Mouse (Mus musculus) CD4-positive helper T cell, adult 2 months (primary cell): ENCODE data around the gene Ror2.
"Not testable (repeated sequence)": the region's sequence is repeated elsewhere in the genome, so short reads cannot be mapped to it uniquely, and the experiment has no call there.

Experiments
- DNase-seq: peaks from one replicate; pipeline ENCODE4 v3.0.0-alpha.2; 2012; ENCODE audit warnings: low read depth, missing footprints, low spot score

The Ror2 gene

DNA sequence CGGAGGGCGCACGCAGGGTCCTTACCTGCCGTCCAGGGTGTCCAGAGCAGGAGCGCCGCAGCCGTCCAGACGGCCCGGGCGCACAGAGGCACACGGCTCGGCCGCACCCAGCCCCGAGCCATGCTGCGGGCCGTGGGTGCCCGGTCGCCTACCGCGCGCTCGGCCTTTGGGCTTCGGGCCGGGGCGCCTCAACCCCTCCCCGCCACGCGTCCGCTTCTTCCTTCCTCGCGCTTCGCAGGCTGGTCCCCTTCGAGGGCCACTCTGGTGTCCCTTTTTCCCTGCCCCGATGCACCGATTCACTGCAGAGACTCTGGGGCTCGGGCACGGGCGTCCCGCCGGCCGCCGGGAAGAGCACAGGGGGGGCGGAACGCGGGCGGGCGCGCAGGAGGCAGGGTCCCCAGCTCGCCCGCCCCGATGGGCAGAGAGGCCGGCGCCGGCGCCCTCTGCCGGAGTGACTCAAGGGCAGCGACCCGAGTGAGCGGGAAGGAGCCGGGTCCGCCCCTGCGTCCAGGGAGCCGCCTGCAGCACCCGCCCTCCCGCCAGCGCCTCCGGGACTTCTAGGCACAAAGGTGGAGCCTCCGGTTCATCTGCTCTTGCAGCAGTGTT lies at the start of gene Ror2:
Gene Ror2, minus strand, starts transcription at position 369 of the 606 bp plus-strand sequence.
- no peak for DNase-seq

GRCm38 (mm10) chr13:53333769-53334168 lies 47.8 kb upstream of the Ror2 start:
- DNase-seq: no peak

- no peak for DNase-seq
These were observed 44.3 kb upstream of the Ror2 start for GRCm38 (mm10) chr13:53330246-53330645.

DNA sequence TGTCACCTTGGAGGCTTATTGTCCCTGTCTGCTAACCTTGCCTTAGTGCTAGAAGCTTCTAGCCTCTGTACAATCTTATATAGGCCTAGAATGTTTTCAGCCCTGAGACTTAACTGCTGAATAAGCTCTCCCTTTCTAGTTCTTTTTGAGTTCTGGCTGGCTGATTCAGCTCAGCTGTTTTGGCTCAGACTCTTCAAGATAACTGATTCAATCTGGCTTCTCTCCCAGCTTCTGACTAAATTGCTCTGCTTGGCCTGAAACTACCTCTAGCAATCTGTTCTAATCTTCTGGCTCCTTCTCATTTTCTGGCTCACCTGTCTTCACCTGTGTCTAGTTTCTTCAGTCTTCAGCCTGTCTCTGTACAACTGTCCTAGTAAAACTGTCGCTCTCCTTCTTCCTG lies 39.6 kb upstream of the Ror2 start:
- no peak for DNase-seq

DNA sequence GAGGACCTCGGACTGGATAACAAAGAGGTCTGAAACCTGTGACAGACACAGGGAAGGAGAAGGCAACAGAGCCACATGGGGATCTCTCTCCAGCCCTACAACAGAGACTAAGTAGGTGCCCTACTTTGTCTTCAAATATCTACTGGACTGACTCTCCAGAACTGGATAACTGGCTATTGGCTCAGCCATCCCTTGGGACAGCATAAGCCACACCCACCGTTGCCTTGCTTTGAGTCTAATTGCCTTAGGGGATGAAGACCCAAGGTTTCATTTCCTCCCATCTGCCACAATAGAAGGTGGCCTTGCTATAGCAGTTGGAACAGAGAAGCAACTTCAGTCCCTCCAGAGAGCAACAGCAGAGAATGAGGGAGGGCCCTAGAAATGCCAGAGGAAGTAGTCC lies 37.7 kb upstream of the Ror2 start:
- no peak for DNase-seq

GRCm38 (mm10) chr13:53320899-53321298 lies 35.0 kb upstream of the Ror2 start:
- DNase-seq: no peak

GRCm38 (mm10) chr13:53316515-53317295 lies 30.8 kb upstream of the Ror2 start:
- DNase-seq: no peak

DNA sequence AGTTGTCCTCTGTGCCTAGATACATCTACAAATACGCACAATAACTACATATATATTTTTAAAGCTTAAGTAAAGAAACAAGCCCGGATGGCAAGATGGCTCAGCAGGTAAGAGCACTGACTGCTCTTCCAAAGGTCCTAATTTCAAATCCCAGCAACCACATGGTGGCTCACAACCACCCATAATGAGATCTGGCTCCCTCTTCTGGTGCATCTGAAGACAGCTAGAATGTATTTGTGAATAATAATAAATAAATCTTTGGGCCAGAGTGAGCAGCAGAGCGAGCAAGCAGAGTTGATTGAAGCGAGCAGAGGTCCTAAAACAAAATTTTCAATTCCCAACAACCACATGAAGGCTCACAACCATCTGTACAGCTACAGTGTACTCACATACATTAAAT lies 29.8 kb upstream of the Ror2 start:
- DNase-seq: not testable (repeated sequence)

DNA sequence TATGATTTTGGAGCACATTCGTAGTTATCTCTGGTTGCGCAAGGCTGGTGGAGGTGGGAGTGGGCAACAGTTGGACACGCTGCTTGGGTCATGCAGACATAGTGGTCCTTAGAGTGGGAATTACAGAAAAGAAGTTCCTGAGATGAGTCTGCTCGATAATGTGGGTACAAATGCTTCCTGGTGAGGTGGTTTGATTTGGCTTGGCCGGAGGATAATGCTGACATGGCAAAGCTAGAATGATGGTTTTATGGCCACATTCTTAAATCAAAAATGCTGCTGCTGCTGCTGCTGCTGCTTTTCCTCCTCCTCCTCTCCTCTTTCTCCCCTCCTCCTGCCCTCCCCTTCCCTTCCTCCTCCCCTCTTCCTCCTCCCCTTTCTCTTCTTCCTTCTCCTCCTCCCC lies 24.5 kb upstream of the Ror2 start:
- DNase-seq: no peak

- no peak for DNase-seq
These were observed 23.8 kb upstream of the Ror2 start for GRCm38 (mm10) chr13:53309661-53310160.

DNA sequence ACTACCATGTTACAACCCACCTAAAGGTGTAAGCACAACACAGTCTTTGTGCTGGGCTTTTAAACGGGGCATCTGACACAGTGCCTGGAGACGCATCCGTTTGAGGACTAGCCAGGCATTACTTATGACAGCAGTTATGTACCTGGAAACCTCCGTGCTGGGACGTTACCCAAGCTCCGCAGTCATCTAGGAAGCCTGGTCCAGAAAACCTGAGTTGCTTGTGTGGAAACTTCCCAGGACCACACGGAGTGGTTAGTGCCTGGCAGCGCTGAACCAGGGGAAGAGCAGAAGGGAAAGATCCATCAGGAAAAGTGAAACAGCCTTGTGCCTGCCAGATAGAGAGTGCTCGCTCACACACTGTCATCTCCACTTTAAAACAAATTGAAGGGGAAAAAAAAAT lies 23.2 kb upstream of the Ror2 start:
- DNase-seq: no peak

GRCm38 (mm10) chr13:53306836-53307235 lies 20.9 kb upstream of the Ror2 start:
- no peak for DNase-seq

GRCm38 (mm10) chr13:53305256-53305655 lies 19.3 kb upstream of the Ror2 start:
- DNase-seq: no peak

DNA sequence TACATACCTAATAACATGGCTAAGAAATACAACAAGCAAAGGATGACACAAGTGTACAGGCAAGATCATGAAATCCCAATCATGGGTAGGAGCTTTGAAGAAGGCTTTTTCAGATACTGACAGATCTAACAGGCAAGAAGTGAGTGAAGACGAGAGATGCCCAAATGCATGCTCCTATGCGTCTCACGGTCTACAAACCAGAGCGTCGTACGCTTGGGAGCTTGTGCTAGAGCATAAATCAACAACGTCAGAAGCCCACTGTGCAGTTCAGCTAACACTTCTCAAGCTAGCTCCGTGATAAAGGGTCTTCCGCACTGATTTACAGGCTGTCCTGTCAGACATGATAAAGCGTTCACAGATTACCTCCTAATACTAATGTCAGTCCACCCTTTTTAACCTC lies 16.8 kb upstream of the Ror2 start:
- DNase-seq: no peak

DNA sequence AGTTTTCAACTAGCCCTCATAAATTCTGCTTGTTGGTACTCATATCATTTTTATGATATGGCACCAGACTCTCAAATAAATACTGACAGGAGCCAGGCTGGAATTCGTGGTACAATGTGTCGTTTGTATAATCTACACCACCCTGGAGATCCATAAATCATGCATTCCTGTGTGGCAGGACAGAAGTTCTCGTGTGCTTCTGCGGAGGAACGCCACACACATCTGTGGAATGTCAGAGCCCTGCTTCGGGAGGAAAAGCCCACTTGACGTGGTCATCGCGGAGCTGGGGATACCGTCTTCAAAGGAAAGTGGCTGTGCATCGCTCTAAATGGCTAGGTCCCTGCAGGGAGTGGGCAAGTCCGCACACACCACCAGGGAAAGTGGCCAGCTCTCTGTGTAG lies 7.1 kb upstream of the Ror2 start:
- DNase-seq: no peak

GRCm38 (mm10) chr13:53292244-53292643 lies 6.3 kb upstream of the Ror2 start:
- DNase-seq: no peak

DNA sequence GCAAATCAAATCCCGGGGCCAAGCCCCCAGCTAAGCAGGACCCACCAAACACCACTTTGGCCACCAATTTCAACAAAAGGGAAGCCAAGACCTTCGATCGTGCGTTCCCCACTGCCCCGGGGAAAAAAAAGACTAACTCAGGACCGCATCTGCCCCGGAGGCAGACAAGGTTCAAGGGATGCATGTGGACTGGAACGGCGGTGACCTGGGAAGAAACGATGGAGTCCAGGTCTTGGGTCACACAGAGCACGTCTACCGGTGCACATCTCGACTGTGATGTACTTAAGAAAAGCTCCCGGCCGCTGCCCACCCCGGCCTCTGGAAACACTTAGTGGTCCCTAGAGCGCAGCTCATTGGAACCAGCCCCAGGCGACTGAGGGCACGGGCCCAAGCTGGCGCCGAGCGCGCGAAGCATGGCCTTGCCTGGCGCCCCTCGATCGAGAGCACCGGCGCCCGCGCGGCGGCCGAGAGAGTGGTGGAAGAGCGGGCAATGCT lies 616 bp downstream of the Ror2 start:
- no peak for DNase-seq

DNA sequence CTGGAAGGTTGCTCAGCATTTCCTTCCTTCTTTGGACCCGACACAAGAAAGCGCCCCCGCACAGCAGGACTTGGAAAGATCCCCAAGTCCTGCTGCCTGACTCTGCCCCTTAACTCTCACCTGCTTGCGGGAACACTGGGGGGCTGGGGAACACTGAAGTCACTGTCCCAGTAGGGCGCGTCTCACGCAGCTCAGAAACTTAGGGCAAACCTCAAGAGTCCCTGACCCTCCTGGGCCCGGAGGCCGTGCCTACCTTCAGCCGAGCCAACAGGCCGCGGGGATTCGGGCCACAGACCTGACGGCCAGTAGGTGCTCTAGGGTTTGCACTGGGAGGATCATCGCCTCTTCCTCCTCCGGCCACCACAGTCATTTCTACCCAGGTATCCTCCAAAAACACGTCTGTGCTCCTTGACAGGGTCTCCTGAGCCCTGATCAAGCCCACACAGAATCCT lies 1.2 kb downstream of the Ror2 start:
- DNase-seq: no peak

- no peak for DNase-seq
These were observed 4.1 kb downstream of the Ror2 start for GRCm38 (mm10) chr13:53281604-53282396.

GRCm38 (mm10) chr13:53278908-53279307 lies 7.0 kb downstream of the Ror2 start:
- DNase-seq: no peak

GRCm38 (mm10) chr13:53276381-53276780 lies 9.5 kb downstream of the Ror2 start:
- no peak for DNase-seq

- DNase-seq: no peak
These were observed 10.1 kb downstream of the Ror2 start for GRCm38 (mm10) chr13:53275778-53276177.
